Mouse (Mus musculus) NIH3T3 (cell line): ENCODE measurements around the gene Magi2.
"Not testable (repeated sequence)": the region's sequence is repeated elsewhere in the genome, so short reads cannot be mapped to it uniquely, and the experiment has no call there.

Experiments
- DNase-seq: peaks from one replicate; pipeline ENCODE4 v3.0.0-alpha.2; 2012; ENCODE audit warnings: low read depth

Gene Magi2

DNA sequence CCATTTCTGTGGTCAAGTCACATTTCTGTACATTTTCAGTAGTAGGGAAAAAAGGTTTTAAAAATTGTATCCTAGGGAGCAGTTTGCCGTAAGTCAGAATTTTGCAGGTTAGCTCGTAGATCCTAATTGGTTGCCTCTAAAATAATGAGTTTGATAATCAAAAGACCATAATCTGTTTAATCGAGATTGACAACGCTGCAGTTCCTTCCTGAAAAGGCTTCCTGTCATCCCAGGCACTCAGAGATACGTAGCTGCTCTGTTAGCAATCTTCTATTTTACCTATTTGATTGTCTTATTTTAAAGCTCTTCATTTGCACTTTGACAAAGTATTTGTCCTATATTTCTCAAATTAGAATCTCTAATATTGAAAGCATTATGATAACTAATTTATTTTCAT, 1476.5 kb downstream of the Magi2 start:
- no peak for DNase-seq

DNA sequence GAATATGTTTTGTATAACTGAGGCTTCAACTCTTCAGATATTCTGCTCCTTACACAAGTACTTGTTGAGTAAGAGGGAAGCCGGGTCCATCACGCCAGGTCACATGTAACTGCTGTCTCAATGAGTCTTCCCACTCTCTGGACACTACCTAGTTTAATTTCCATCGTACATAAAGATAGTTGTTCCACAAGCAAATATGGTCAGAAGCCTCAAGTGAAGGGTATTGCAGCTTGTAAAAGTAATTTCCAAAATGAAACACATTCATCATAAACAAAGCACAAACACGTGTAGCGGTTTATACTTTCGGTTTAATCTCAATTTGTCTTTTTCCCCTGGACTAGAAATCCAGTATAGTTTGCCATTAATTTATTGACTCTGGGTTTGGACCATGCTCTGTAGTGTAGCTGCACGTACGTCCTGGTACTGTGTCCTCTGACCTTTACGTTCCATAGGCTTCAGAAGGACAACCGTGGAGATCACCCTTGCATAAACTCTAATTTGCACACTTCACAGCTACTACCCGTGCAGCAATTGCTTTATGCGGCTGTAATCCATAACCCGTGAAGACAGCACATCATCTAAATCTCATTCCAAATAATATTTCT, 1477.2 kb downstream of the Magi2 start:
- DNase-seq, result no peak

DNA sequence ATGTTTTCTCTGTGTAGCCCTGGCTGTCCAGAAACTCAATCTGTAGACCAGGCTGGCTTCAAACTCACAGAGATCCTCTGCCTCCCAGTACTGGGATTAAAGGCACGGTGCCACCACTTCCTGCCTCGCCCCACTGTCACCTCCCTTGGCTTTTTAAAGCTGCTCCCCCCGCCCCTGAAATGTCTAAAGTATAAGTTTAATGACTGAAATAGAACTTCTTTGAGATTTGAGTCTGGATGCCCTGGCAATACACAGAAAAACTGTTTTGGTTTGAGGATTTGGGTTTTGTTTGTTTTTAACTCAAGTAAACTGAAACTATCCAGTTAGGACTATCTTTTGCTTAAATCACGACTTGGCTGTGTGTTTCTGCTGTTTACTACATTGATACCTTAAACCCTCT, 1478.0 kb downstream of the Magi2 start:
- no peak for DNase-seq

DNA sequence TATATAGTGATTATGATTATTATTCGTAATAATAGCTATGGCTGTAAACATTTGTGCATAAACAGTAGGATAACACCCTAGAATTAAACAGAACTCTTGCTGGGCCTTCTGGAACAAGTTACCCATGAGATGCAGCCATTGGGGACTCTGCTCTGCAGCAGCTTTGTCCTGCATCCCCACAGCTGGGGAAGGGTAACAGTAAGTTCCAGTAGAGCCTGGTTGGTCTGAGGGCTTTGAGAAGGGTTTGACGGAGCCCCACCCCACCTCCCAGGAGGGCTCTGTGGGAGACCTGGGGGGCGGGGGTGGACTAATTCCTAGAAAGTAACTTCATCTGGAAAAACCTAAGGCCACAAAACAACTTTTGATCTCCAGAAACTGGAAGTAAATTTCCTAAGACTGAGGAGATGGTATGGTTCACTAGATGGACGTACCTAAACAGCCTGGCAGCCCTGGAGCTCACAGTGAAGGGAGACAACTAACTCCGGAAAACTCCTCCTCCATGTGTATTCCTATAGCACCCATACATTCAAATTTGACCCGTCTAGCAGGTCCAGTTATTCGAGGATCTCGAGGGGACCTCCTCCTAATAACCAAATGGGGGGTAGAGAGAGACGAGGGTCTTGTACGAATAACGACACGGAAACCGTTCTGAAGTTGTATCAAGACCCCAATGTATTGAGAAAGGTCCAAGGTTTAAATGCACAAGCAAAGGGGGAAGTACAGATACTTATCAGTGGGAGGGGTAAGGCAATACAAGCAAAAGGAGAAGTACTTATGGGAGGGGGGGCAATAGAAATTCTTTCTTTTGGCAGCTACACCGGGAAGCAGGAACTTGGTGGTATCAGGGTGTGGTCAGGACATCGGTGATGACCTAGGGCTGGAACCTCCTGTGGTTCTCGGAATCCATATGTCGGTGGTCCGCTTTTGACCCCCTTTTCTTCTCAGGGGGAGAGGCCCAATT, 1479.8 kb downstream of the Magi2 start:
- DNase-seq, result not testable (repeated sequence)

DNA sequence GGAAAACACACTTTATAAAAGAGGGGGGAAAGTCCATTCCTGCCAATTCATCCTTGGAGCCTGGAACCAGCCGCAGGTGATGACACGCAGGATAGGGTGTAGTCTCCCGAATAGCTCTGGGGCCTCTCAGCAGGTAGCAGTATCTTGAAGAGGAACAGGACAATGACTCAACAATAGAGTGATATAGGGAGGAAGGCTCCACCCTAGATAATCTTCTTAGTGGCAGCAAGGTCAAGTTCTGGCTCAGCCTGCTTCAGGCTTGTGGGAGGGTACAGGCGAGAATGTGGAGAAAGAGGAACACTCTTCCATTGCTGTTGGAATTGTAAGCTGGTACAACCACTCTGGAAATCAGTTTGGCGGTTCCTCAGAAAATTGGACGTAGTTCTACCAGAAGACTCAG, 1484.0 kb downstream of the Magi2 start:
- DNase-seq, result not testable (repeated sequence)

DNA sequence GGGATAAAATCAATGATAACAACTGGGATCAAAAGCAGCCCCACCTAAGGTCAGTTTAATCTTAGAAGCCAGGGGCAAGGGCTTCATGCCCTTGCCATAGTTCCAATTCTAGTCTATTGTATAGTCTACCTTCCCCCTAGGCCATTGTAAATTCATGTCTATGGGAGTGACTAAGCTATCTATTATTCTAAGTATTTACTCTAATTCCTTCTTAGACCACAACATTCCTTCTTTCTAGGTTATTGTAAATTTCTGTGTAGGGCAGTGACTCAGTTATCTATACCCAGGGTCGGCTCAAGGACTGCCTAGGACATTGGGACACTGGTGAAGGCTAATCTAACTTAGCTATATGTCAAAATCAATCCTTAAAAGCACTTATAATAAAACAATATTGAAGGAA, 1487.8 kb downstream of the Magi2 start:
- DNase-seq, result not testable (repeated sequence)

DNA sequence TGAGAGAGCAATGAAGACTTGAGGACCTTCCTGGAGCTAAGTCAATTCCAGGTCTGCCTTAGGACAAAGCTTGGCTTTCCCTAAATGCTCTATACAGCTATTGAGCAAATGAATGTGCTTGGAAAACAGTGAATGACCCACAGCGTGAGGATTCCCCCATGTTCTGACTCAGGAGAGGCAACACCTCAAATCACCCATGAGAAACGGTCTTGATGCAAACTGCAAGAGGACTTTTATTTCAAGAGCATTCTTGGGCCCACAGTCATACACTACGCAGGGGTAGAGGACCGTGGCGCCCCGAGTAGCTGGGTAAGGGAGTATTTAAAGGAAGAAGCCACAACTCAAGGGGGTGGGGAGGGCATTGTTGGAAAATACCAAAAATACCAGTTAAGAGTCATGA, 1489.1 kb downstream of the Magi2 start:
- not testable (repeated sequence) for DNase-seq

DNA sequence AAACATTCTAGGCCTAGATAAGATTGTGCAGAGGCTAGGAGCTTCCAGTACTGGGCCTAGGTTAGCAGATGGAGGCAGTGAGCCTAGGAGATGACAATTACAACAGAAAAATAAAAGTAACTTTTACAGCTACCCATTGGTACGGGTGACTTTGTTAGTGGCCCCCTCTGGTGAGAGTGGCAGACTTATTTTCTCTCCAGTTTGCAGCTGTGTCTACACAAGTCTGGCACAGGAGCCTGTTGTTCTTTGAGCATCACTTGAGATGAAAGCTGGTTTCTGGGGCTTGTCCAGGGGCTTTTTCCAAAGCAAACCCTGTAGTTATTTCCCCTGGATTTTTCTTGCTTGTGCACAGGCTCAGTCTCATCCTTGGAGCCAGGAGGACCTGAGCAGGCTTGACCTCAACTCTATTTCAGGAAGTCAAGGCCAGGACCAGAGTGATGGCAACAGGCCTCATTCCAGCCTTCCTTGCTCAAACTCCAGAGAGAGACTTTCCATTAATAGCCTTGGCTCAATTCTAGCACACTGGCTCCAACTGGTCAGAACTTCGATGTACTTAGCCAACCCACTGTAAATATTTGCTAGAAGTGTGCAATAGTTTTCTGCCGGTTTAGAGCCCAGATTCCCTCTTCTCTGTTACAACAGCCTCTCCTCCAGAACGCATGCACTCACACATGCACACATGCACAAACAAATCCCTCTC, 1493.5 kb downstream of the Magi2 start:
- DNase-seq, result peak; percentile 47

DNA sequence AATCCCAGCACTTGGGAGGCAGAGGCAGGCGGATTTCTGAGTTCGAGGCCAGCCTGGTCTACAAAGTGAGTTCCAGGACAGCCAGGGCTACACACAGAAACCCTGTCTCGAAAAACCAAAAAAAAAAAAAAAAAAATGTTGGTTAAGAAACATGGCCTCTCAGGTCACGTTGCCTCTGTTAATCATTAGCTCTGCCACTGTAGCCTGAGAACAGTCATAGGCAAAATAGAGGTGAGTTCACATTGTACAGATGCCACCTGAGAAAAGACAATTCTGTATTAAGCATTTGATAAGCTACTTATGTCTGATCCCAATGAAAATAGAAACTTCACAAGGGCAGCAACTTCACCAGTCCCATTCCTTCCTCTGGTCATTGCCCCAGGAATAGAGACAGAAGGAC, 1496.4 kb downstream of the Magi2 start:
- DNase-seq, result not testable (repeated sequence)

DNA sequence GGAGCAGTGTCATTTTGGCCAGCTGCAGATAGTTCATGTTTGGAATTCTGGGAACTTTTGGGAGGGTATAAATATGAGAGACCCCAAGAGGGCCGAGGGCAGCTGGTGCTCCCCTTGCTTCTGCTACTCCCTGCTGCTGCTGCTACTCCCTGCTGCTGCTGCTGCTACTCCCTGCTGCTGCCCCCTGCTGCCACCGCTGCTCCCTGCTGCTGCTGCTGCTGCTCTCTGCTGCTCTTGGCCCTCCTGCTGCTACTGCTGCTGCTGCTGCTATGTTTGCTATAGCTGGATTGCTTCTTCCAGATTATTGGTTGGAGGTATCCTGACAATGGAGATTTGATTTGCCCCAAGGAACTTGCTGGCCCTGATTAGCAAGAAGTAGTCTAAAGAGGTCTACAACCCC, 1512.0 kb downstream of the Magi2 start:
- no peak for DNase-seq

DNA sequence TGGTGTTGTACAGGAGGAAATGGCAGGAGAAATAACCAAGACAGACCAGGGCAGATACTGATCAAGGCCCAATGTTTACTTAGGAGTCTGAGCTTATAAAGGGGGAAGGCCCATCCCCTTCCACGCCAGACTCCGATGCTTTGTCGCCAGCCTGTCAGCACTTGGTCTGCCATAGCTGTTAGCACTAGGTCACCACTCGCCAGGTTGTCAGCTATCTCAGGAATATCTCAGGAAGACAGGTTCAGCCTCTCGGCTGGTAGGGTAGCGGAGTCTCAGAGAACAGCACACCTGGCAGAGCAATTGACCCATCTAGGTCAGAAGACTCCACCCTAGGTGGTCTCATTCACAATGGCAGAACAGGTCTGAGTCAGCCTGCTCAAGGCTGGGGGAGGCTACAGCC, 1514.4 kb downstream of the Magi2 start:
- DNase-seq, result no peak

DNA sequence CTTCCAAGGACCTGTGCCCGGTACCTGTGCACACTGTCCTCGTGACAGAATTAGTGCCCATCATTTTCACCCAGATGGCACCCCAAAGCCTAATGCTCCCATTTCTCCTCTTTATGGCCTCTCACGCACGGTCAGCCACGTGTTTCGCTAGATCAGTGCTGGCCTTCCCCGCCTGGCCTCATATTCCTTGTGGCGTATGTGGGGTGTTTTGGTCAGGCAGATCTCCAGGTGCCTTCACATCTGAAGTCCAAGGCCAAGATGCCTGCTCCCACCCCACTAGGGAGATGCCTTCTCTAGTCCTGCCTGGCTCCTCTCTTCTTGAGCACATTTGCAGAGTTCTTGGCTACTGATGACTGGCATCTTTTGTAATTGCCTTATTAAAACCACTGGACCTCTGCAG, 1515.1 kb downstream of the Magi2 start:
- no peak for DNase-seq

DNA sequence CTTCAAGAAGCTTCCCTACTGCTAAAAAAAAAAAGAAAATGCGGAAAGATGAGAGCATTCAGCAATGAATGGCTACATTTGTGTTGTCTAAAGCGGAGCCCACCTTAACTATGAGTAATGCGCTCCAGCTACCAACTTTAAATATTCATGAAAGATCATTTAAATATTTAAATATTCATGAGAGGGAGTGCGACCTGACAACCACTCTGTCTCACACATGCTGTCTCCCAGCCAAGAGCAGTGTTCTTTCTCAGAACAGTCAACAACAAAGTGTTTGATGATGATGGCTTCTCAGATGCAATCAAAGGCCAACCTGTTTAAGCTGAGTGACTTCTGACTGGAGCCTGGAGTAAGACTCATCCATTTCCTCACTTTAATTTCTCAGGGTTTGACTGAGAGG, 1521.3 kb downstream of the Magi2 start:
- no peak for DNase-seq

DNA sequence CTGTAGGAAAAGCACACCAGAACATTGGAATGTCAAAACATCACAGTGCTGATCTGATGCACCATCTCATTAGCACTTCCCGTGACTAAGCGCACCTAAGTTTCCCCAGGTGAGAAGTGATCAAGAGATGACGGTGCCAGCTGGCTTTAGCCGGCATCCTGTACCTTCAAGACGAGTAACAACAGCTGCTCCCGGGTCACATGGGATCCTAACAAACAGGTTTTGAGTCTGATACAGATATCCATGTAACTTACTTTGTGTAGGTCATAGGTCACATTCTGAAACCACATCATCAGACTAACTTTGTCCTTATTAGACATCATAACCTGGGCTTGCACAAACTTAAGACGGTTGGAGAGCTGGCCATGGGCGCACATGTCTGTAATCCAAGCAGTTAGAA, 1522.0 kb downstream of the Magi2 start:
- no peak for DNase-seq

DNA sequence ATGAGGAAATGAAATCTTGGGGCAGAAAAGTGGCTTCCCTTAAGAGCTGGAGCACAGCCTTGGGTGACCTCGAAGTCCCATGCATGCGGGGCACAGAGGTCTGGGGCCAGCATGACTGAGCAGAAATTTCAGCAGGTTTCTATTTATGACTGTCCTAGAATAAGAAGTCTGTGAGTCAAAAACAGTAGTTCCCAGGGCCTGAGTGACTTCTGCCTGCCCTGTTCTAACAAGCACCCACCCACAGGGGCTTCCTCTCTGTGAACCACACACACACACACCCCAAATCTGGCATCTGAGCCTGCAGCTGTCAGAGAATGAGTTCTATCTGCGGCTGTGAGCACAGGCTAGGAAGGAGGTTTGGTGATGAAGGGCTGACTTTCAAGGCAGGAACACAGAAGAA, 1522.7 kb downstream of the Magi2 start:
- no peak for DNase-seq

DNA sequence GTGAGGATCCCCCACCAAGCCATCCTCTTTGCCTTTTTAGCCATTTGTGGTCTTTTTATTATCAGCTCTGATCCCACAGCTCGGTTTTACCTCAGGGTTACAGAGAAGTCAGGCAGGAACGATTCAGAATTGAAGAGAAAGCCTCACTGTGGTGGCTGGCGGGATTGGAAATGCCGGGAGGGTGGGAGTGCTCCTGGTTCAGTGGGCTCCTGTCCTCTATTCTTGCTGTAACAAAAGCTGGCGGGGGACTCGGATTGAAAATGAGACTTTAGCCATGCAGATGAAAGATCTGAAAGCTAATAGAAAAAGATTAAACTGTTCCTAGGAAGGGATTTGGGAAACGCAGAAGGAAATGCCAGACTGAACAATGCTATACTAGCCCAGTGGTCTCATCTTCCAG, 1524.2 kb downstream of the Magi2 start:
- no peak for DNase-seq

DNA sequence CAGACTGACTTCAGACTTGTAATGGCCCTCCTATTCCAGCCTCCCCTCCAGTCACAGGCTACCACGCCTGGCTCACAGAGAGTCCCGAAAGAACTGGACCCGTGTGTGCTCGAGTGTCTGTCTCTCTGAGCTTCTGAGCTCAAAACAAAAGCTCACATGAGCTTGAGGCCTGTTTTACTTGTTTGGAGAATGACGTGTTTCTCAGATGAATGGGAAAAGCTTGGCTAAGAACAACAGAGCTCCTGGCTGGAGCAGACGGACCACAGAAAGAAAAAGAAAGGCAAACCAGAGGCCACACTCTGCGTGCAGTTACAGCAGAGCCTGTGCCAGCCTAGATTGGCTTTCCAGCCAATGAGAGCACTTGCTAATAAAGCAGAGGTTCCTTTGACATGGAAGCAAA, 1524.9 kb downstream of the Magi2 start:
- DNase-seq, result no peak

DNA sequence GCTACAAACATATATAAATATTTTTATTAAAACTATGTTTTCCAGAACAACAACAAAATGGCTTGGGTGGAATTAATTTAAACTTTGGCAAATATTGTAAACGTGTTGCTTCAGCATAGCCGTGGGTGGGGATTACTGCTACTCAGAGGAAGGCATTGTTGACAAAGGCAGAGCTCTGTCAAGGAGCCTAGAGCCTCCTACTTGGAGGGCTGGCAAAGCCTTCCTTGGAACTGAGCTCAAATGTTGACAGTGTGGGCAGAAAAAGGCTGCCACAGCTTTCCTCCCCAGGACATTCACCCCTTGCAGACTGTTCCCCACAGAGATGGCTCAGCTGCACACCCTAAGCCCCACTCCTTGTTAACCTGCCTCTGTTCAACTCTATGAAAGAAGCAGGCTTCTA, 1526.3 kb downstream of the Magi2 start:
- no peak for DNase-seq

DNA sequence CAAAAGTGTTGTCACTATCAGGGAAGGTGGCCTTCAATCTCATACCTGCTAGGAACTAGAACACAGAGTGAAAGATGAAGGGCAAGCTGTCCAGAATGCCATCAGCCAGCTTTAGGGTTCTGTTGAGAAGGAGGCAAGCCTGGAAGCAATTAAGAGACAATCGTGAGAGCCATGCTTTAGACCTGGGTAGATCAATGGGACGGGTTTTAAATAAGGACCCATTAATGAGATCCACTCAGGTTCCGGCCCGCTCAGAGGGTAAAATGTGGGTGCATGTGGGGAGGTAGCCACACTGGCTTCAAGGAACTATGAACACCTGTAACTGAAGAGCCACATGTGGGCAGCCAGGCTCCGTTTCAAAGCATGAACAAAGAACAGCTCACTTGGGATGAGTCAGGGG, 1527.1 kb downstream of the Magi2 start:
- DNase-seq, result no peak
